Mouse (Mus musculus): ENCODE results near the gene Ifi211. TPM values are rescaled to one million over a fixed set of nuclear protein-coding genes. Genes with fewer than 3 reads are reported as not detected.
"Not testable (repeated sequence)": the region's sequence is repeated elsewhere in the genome, so short reads cannot be mapped to it uniquely, and the experiment has no call there.

Ifi211 gene
- polyA plus RNA-seq, 1 experiment from 2014 or later, result 3.7 TPM

GRCm38 (mm10) chr1:173941924-173942779, 29.3 kb upstream of the Ifi211 start, which contains the start of the genes Mndal and Ifi203:
Gene Mndal, minus strand, starts transcription at chr1:173942491.
Gene Ifi203, minus strand, starts transcription at chr1:173942672.
- H3K27ac ChIP-seq (ENCODE audit: low read depth); H3K9me3 ChIP-seq (ENCODE audit: low read length); H3K36me3 ChIP-seq (replicated peaks; ENCODE audit: insufficient read depth, low read length); H3K9ac ChIP-seq (replicated peaks); H3K27me3 ChIP-seq (ENCODE audit: insufficient read depth, low read length); DNase-seq; H3K4me1 ChIP-seq (ENCODE audit: insufficient read depth): not testable (repeated sequence)
- Histone ChIP-seq H3K4me2 (ENCODE audit: low read depth, low read length) (peak within 1 kb of the TSS; percentile 49; the same call in 1 of the 2 replicates), H3K4me3 (ENCODE audit: low read depth, low read length) (0 out of 2 replicates have a peak within 1 kb of the TSS, but pooled peaks have one; percentile 26)
- ATAC-seq, result peak; percentile 56; the same call in 1 of the 2 replicates
- 22% methylated on average over 3 of the region's 3 CpGs for WGBS (ENCODE audit: insufficient replicate concordance)

GRCm38 (mm10) chr1:173941522-173941921, 28.7 kb upstream of the Ifi211 start:
- H3K4me3 ChIP-seq (ENCODE audit: low read depth, low read length), result 0 out of 2 replicates have a peak overlapping the region, but pooled peaks have one; percentile 26
- H3K27ac ChIP-seq (ENCODE audit: low read depth); ATAC-seq: not testable (repeated sequence)

GRCm38 (mm10) chr1:173919279-173919678, 6.4 kb upstream of the Ifi211 start:
- not testable (repeated sequence) for H3K4me2 ChIP-seq (ENCODE audit: low read depth, low read length); ATAC-seq; H3K4me1 ChIP-seq (ENCODE audit: insufficient read depth); H3K9me3 ChIP-seq (ENCODE audit: low read length); H3K9ac ChIP-seq (replicated peaks); H3K4me3 ChIP-seq (ENCODE audit: low read depth, low read length); H3K27ac ChIP-seq (ENCODE audit: low read depth); H3K27me3 ChIP-seq (ENCODE audit: insufficient read depth, low read length); H3K36me3 ChIP-seq (replicated peaks; ENCODE audit: insufficient read depth, low read length); DNase-seq
- WGBS (ENCODE audit: insufficient replicate concordance), result 68% methylated on average over 2 of the region's 3 CpGs

More at GRCm38 (mm10) chr1:173941522-173941921, 28.7 kb upstream of the Ifi211 start:
- not testable (repeated sequence) for H3K9ac ChIP-seq (replicated peaks); H3K4me1 ChIP-seq (ENCODE audit: insufficient read depth); DNase-seq; H3K9me3 ChIP-seq (ENCODE audit: low read length); H3K36me3 ChIP-seq (replicated peaks; ENCODE audit: insufficient read depth, low read length); H3K27me3 ChIP-seq (ENCODE audit: insufficient read depth, low read length)
- peak overlapping the region; percentile 49; the same call in 1 of the 2 replicates for H3K4me2 ChIP-seq (ENCODE audit: low read depth, low read length)
- WGBS (ENCODE audit: insufficient replicate concordance), result 59% methylated on average over 2 of the region's 2 CpGs

GRCm38 (mm10) chr1:173914559-173914958, 1.7 kb upstream of the Ifi211 start:
- Histone ChIP-seq H3K9me3 (ENCODE audit: low read length) (no peaks in the 10 kb centered on the region), H3K4me2 (ENCODE audit: low read depth, low read length) (no peak overlapping the region), H3K9ac (replicated peaks) (no peak overlapping the region), H3K36me3 (replicated peaks; ENCODE audit: insufficient read depth, low read length) (no peaks in the 10 kb centered on the region), H3K27me3 (ENCODE audit: insufficient read depth, low read length) (no peaks in the 10 kb centered on the region), H3K27ac (ENCODE audit: low read depth) (no peak overlapping the region), H3K4me3 (ENCODE audit: low read depth, low read length) (no peak overlapping the region), H3K4me1 (ENCODE audit: insufficient read depth) (no peaks in the 10 kb centered on the region)
- TF ChIP-seq EP300 (IDR thresholded peaks at IDR 0.05; ENCODE audit: low read depth), result no peak
- TF ChIP-seq CTCF (IDR thresholded peaks at IDR 0.05; ENCODE audit: low read depth), result no peak
- DNase-seq (no peak), ATAC-seq (no peak)
- WGBS (ENCODE audit: insufficient replicate concordance), result 64% methylated on average over 2 of the region's 2 CpGs

- not testable (repeated sequence) for H3K9me3 ChIP-seq (ENCODE audit: low read length); H3K4me1 ChIP-seq (ENCODE audit: insufficient read depth); DNase-seq; ATAC-seq; H3K36me3 ChIP-seq (replicated peaks; ENCODE audit: insufficient read depth, low read length); H3K4me2 ChIP-seq (ENCODE audit: low read depth, low read length); H3K27me3 ChIP-seq (ENCODE audit: insufficient read depth, low read length); H3K9ac ChIP-seq (replicated peaks); H3K4me3 ChIP-seq (ENCODE audit: low read depth, low read length)
- 0 out of 2 replicates have a peak overlapping the region, but pooled peaks have one; percentile 34 for H3K27ac ChIP-seq (ENCODE audit: low read depth)
These were observed 478 bp upstream of the Ifi211 start for GRCm38 (mm10) chr1:173913256-173913791.

- DNase-seq (no peak), ATAC-seq (no peak)
- H3K9me3 ChIP-seq (ENCODE audit: low read length), result no peaks in the 10 kb centered on the region
- no peaks in the 10 kb centered on the region for H3K36me3 ChIP-seq (replicated peaks; ENCODE audit: insufficient read depth, low read length)
- no peaks in the 10 kb centered on the region for H3K27me3 ChIP-seq (ENCODE audit: insufficient read depth, low read length)
- TF ChIP-seq CTCF (IDR thresholded peaks at IDR 0.05; ENCODE audit: low read depth) (no peak), EP300 (IDR thresholded peaks at IDR 0.05; ENCODE audit: low read depth) (no peak)
- H3K27ac ChIP-seq (ENCODE audit: low read depth), result no peak overlapping the region
- H3K4me2 ChIP-seq (ENCODE audit: low read depth, low read length), result no peak overlapping the region
- H3K4me1 ChIP-seq (ENCODE audit: insufficient read depth), result no peaks in the 10 kb centered on the region
- no peak overlapping the region for H3K4me3 ChIP-seq (ENCODE audit: low read depth, low read length)
- no peak overlapping the region for H3K9ac ChIP-seq (replicated peaks)
- WGBS (ENCODE audit: insufficient replicate concordance), result 79% methylated on average over 2 of the region's 2 CpGs
These were observed 910 bp downstream of the Ifi211 start for GRCm38 (mm10) chr1:173911808-173912464.

DNA sequence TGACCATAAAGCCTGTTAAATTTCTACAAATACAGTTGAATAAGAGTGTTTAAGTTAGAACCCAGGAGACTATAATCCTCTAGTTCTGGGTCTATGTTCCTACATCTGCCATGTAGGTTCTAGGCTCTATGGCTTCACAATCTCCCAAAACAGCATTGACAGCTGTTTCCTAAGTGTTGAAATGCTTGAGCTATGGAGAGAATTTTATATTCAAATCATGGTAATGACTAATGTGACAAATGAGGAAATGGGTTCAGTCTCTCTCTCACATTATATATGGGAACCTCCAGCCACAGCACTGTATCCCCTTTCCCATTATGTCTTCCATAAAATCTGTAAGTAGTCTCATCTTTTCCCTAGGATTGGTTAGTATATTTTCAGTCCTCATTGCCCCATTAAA, 4.5 kb downstream of the Ifi211 start:
- not testable (repeated sequence) for DNase-seq; H3K4me3 ChIP-seq (ENCODE audit: low read depth, low read length); H3K9ac ChIP-seq (replicated peaks); H3K27me3 ChIP-seq (ENCODE audit: insufficient read depth, low read length); ATAC-seq; H3K27ac ChIP-seq (ENCODE audit: low read depth); H3K9me3 ChIP-seq (ENCODE audit: low read length); H3K4me1 ChIP-seq (ENCODE audit: insufficient read depth); H3K36me3 ChIP-seq (replicated peaks; ENCODE audit: insufficient read depth, low read length); H3K4me2 ChIP-seq (ENCODE audit: low read depth, low read length)

DNA sequence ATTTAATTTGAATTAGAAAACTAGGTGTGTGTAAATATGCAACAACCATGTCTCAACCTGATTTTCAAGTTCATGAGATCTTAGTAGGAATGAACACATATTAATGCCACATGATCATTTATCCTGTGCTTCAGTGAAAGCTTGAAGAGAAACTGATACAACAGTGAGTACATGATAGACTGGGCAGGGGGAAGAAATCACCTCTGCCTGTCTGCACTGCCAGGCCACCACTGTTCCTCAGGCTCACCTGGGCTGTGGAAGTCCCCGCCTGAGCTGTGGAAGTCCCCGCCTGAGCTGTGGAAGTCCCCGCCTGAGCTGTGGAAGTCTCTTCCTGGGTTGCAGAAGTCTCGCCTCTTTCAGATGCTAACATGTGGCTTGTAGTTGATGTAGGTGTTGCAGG, 7.0 kb downstream of the Ifi211 start:
- not testable (repeated sequence) for ATAC-seq; DNase-seq; H3K4me3 ChIP-seq (ENCODE audit: low read depth, low read length); H3K27me3 ChIP-seq (ENCODE audit: insufficient read depth, low read length); H3K4me1 ChIP-seq (ENCODE audit: insufficient read depth); H3K27ac ChIP-seq (ENCODE audit: low read depth); H3K4me2 ChIP-seq (ENCODE audit: low read depth, low read length); H3K9me3 ChIP-seq (ENCODE audit: low read length); H3K9ac ChIP-seq (replicated peaks); H3K36me3 ChIP-seq (replicated peaks; ENCODE audit: insufficient read depth, low read length)
- WGBS (ENCODE audit: insufficient replicate concordance), result 77% methylated on average over 4 of the region's 4 CpGs

DNA sequence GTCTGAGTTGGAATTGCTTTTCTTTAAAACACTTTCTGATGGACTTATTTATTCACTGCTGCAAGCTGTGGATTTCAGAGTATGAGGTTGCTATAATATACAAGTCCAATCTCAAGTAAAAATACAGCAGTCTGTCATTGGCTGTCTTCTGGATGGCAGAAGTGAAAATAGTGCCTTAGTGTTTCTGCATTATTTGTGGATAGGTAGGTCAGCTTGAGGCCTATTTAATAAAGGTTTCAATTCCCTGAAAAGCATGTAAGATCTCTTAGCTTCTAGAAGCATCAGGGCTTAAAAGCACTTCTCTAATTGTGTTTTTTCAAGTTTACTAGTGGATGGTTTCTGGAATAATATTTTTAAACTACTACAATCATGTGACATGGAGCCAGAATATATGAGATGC, 23.1 kb downstream of the Ifi211 start:
- not testable (repeated sequence) for DNase-seq; H3K4me2 ChIP-seq (ENCODE audit: low read depth, low read length); H3K27ac ChIP-seq (ENCODE audit: low read depth); H3K9ac ChIP-seq (replicated peaks); H3K4me3 ChIP-seq (ENCODE audit: low read depth, low read length); H3K4me1 ChIP-seq (ENCODE audit: insufficient read depth); H3K36me3 ChIP-seq (replicated peaks; ENCODE audit: insufficient read depth, low read length); H3K27me3 ChIP-seq (ENCODE audit: insufficient read depth, low read length); H3K9me3 ChIP-seq (ENCODE audit: low read length); ATAC-seq
